Mouse (Mus musculus): ENCODE measurements around the gene Myoz2. TPM values are rescaled to one million over a fixed set of nuclear protein-coding genes. Genes with fewer than 3 reads are reported as not detected.

Myoz2 gene
- total RNA-seq, 1 experiment, result not detected

DNA sequence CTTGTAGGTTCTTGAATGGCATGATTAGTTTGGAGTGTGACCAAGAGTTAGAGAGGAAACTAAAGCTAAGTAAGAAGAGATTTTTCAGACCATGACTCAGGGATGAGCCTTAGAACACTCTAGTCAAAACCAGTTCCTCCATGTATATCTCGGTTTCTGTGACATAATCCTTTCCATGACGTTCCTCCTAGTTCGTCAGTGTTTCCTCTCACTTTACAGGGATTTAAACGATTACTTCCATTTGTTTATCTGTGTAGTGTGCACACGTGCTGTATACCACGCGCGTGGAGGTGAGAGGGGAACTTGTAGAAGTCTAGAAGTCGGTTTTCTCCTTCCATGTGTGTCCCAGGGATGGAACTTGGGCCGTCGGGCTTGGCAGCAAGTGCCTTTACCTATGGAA is 47.9 kb downstream of the Myoz2 start:
- H3K9me3 ChIP-seq (ENCODE audit: control insufficient read depth, insufficient read depth, low read depth, low read length), result no peaks in the 10 kb centered on the region
- TF ChIP-seq CHD2 (IDR thresholded peaks at IDR 0.05; ENCODE audit: low read depth, low read length) (no peak), HCFC1 (IDR thresholded peaks at IDR 0.05; ENCODE audit: borderline replicate concordance, insufficient read depth, low read length) (no peak)
- H3K27ac ChIP-seq (ENCODE audit: insufficient read depth, low read depth, low read length, poor library complexity, severe bottlenecking), result no peak overlapping the region
- H3K4me1 ChIP-seq (ENCODE audit: control insufficient read depth in 2 of 2, insufficient read depth in 2 of 2, low read length in 2 of 2, poor library complexity in 1 of 2), result peaks cover 2 to 8% of the 10 kb centered on the region in 2 experiments; a peak in 3 of 4 replicates
- H3K4me3 ChIP-seq (ENCODE audit: insufficient read depth in 1 of 2, low read depth in 1 of 2, low read length in 2 of 2, poor library complexity in 1 of 2, severe bottlenecking in 1 of 2), result no peak overlapping the region
- DNase-seq (ENCODE audit: low read depth, low spot score), result no peak
- in situ Hi-C loops (cut with MboI; ENCODE audit: low sequenced_read_pairs in 2 of 2, unreplicated experiment in 2 of 2), result no loop called here
- no peaks in the 10 kb centered on the region for H3K36me3 ChIP-seq (ENCODE audit: control insufficient read depth, insufficient read depth, low read length, poor library complexity, severe bottlenecking)
- no peak overlapping the region for H3K9ac ChIP-seq (ENCODE audit: insufficient read depth, low read depth, low read length, poor library complexity, severe bottlenecking)

GRCm38 (mm10) chr3:122986386-122986785 is 48.4 kb downstream of the Myoz2 start:
- in situ Hi-C loops (cut with MboI; ENCODE audit: low sequenced_read_pairs in 2 of 2, unreplicated experiment in 2 of 2), result no loop called here
- H3K9me3 ChIP-seq (ENCODE audit: control insufficient read depth, insufficient read depth, low read depth, low read length), result no peaks in the 10 kb centered on the region
- DNase-seq (ENCODE audit: low read depth, low spot score), result no peak

DNA sequence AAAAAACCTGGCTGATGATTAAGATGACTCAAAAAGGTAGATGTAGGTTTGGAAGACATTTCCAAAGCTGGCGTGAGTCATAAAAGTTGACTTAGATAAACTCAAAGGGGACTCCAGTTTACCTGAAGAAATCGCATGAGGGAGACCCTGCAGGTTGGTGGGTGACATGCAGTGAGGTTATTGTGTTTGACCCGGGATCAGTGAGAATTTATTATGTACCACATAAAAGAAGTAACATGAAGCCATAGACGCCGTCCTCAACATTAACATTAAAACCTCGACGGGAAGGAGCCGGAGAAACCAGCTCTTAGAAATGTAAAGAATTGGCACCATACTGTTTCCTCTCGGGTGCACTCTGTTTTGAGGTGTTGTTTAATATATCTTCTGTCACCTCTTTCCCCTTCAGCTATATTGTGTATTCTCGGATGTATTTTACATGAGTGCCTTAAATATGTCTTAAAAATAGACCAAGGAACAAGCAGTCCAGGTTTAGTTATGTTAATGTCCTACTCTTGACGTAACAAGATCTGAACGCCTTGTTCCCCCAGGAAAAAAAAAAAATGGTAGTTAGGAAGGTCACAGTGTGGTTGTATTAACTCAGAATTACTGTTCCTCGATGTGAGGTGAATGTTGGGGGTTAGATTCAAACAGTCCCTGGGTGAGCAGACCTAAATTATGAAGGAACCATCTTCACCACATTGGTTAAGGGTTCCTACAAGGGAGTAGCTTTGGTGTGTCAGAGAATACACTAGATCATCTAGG is 49.5 kb downstream of the Myoz2 start:
- Histone ChIP-seq H3K27ac (ENCODE audit: insufficient read depth, low read depth, low read length, poor library complexity, severe bottlenecking) (no peak overlapping the region), H3K9ac (ENCODE audit: insufficient read depth, low read depth, low read length, poor library complexity, severe bottlenecking) (peak overlapping the region; percentile 95; the same call in 1 of the 2 replicates), H3K9me3 (ENCODE audit: control insufficient read depth, insufficient read depth, low read depth, low read length) (no peaks in the 10 kb centered on the region), H3K36me3 (ENCODE audit: control insufficient read depth, insufficient read depth, low read length, poor library complexity, severe bottlenecking) (no peaks in the 10 kb centered on the region), H3K4me3 (ENCODE audit: insufficient read depth in 1 of 2, low read depth in 1 of 2, low read length in 2 of 2, poor library complexity in 1 of 2, severe bottlenecking in 1 of 2) (peak overlapping the region; percentile 79 to 81), H3K4me1 (ENCODE audit: control insufficient read depth in 2 of 2, insufficient read depth in 2 of 2, low read length in 2 of 2, poor library complexity in 1 of 2) (peaks cover 2 to 6% of the 10 kb centered on the region in 2 experiments; a peak in 3 of 4 replicates)
- in situ Hi-C loops (cut with MboI; ENCODE audit: low sequenced_read_pairs in 2 of 2, unreplicated experiment in 2 of 2), result no loop called here
- TF ChIP-seq MAFK (IDR thresholded peaks at IDR 0.05; ENCODE audit: insufficient read depth, low read depth, low read length) (no peak), ZC3H11A (IDR thresholded peaks at IDR 0.05; ENCODE audit: borderline replicate concordance, low read depth, low read length) (no peak), CHD2 (IDR thresholded peaks at IDR 0.05; ENCODE audit: low read depth, low read length) (no peak), ZNF384 (IDR thresholded peaks at IDR 0.05; ENCODE audit: low read depth, low read length) (peak; percentile 51; the same call in 1 of the 2 replicates), HCFC1 (IDR thresholded peaks at IDR 0.05; ENCODE audit: borderline replicate concordance, insufficient read depth, low read length) (no peak)
- DNase-seq (ENCODE audit: low read depth, low spot score), result no peak

More at GRCm38 (mm10) chr3:122986386-122986785, 48.4 kb downstream of the Myoz2 start:
- TF ChIP-seq HCFC1 (IDR thresholded peaks at IDR 0.05; ENCODE audit: borderline replicate concordance, insufficient read depth, low read length), result no peak
- TF ChIP-seq ZNF384 (IDR thresholded peaks at IDR 0.05; ENCODE audit: low read depth, low read length), result no peak
- TF ChIP-seq MAFK (IDR thresholded peaks at IDR 0.05; ENCODE audit: insufficient read depth, low read depth, low read length), result no peak
- no peak for TF ChIP-seq ZC3H11A (IDR thresholded peaks at IDR 0.05; ENCODE audit: borderline replicate concordance, low read depth, low read length)
- Histone ChIP-seq H3K36me3 (ENCODE audit: control insufficient read depth, insufficient read depth, low read length, poor library complexity, severe bottlenecking) (no peaks in the 10 kb centered on the region), H3K4me1 (ENCODE audit: control insufficient read depth in 2 of 2, insufficient read depth in 2 of 2, low read length in 2 of 2, poor library complexity in 1 of 2) (peaks cover 2 to 6% of the 10 kb centered on the region in 2 experiments; a peak in 3 of 4 replicates), H3K9ac (ENCODE audit: insufficient read depth, low read depth, low read length, poor library complexity, severe bottlenecking) (no peak overlapping the region), H3K27ac (ENCODE audit: insufficient read depth, low read depth, low read length, poor library complexity, severe bottlenecking) (no peak overlapping the region), H3K4me3 (ENCODE audit: insufficient read depth in 1 of 2, low read depth in 1 of 2, low read length in 2 of 2, poor library complexity in 1 of 2, severe bottlenecking in 1 of 2) (no peak overlapping the region)

DNA sequence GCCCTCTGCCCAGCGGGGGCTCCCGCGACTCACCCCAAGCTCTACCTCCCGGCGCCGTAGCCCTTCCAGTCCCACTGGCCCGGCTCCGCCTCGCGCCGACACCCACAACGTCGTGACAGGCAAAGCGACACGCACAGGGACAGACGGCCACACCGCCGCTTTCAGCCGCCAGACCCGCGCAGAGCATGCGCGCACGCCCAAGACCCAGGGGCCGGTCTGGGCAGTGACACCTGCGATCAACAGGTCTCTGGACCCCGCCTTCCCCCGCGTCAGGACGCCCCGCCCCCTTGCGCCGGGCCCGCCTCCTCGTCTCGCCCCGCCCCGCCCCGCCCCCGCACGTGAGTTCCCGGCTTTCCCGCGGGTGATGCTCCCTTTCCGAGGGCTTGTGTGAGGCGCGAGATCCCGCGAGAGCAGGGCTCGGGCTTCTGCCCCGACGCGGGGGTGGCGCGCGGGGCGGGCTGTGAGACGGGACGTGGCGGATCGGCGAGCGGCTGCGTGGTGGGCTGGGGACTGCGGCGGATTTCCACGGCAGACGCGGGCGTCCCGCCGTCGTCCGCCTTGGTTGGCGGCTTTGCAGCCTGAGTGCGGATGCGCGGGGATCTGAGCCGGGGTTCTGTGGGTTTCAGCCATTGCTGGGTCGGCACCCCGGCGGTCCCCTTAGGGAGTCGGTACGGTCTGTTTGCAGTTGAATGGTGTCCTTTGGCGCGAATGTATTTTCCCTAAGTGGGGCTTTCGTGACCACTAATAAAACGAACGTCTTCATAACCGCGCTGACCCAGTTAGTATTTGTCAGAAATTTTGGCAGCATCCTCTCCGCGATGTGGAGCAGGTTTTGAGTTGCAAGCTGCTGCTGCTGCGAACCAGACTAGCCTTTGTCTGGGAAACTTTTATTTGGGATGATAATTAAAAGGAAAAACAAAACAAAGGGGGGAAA is 50.3 kb downstream of the Myoz2 start, which contains the start of gene Usp53:
TSS of gene Usp53 (minus strand) at position 262 of the 934 bp plus-strand sequence.
- Histone ChIP-seq H3K4me1 (ENCODE audit: control insufficient read depth in 2 of 2, insufficient read depth in 2 of 2, low read length in 2 of 2, poor library complexity in 1 of 2) (peaks cover 2 to 6% of the 10 kb centered on the region in 2 experiments; a peak in 3 of 4 replicates), H3K27ac (ENCODE audit: insufficient read depth, low read depth, low read length, poor library complexity, severe bottlenecking) (peak within 1 kb of the TSS; percentile 80)
- in situ Hi-C loops (cut with MboI; ENCODE audit: low sequenced_read_pairs in 2 of 2, unreplicated experiment in 2 of 2), result no loop called here

More for the DNA sequence above, 50.3 kb downstream of the Myoz2 start, which contains the start of gene Usp53:
- no peaks in the 10 kb centered on the region for H3K36me3 ChIP-seq (ENCODE audit: control insufficient read depth, insufficient read depth, low read length, poor library complexity, severe bottlenecking)
- DNase-seq (ENCODE audit: low read depth, low spot score), result peak; percentile 81
- peak within 1 kb of the TSS; percentile 95 for H3K9ac ChIP-seq (ENCODE audit: insufficient read depth, low read depth, low read length, poor library complexity, severe bottlenecking)
- peak; percentile 94 for TF ChIP-seq CHD2 (IDR thresholded peaks at IDR 0.05; ENCODE audit: low read depth, low read length)
- TF ChIP-seq ZNF384 (IDR thresholded peaks at IDR 0.05; ENCODE audit: low read depth, low read length), result no peak
- no peaks in the 10 kb centered on the region for H3K9me3 ChIP-seq (ENCODE audit: control insufficient read depth, insufficient read depth, low read depth, low read length)
- H3K4me3 ChIP-seq (ENCODE audit: insufficient read depth in 1 of 2, low read depth in 1 of 2, low read length in 2 of 2, poor library complexity in 1 of 2, severe bottlenecking in 1 of 2), result peak within 1 kb of the TSS; percentile 79 to 84

Data from ES-E14 (cell line).